Mouse (Mus musculus) forebrain, embryonic 15.5 days (tissue): ENCODE data around the gene Alox5. TPM values are rescaled to one million over a fixed set of nuclear protein-coding genes. Genes with fewer than 3 reads are reported as not detected.

ENCODE experiments used
- ATAC-seq: fragments of 200-750 bp; cut with Nextera tagmentation; replicated peaks from 2 replicates; pipeline ENCODE4 v1.8.0; 2017; ENCODE audit warnings: mild to moderate bottlenecking, moderate TSS enrichment, moderate library complexity
- H3K27ac ChIP-seq: fragments of 300-500 bp; sonication (generic); replicated peaks from 2 replicates; pipeline ENCODE4 v1.5.1; 2015; ENCODE audit warnings: mild to moderate bottlenecking, inconsistent platforms
- H3K27me3 ChIP-seq: fragments of 300-500 bp; sonication (generic); 2 replicates; pipeline ENCODE4 v1.6.1; 2015; ENCODE audit warnings: inconsistent platforms
- H3K36me3 ChIP-seq: fragments of 300-500 bp; sonication (generic); 2 replicates; pipeline ENCODE4 v1.6.1; 2015; ENCODE audit warnings: mild to moderate bottlenecking, inconsistent platforms
- H3K4me1 ChIP-seq: fragments of 300-500 bp; sonication (generic); 2 replicates; pipeline ENCODE4 v1.6.1; 2015; ENCODE audit warnings: inconsistent platforms
- H3K4me2 ChIP-seq: fragments of 300-500 bp; sonication (generic); replicated peaks from 2 replicates; pipeline ENCODE4 v1.6.1; 2015; ENCODE audit warnings: mild to moderate bottlenecking, inconsistent platforms
- H3K4me3 ChIP-seq: fragments of 300-500 bp; sonication (generic); 2 replicates; pipeline ENCODE4 v1.5.1; 2015; ENCODE audit warnings: mild to moderate bottlenecking, inconsistent platforms
- H3K9ac ChIP-seq: fragments of 300-500 bp; sonication (generic); replicated peaks from 2 replicates; pipeline ENCODE4 v1.6.1; 2015; ENCODE audit warnings: mild to moderate bottlenecking, inconsistent platforms
- H3K9me3 ChIP-seq: fragments of 300-500 bp; sonication (generic); 2 replicates; pipeline ENCODE4 v1.6.1; 2016; ENCODE audit warnings: inconsistent platforms
- WGBS: fragments of 180-500 bp; shearing (Covaris S2); methylation state at CpG from one replicate; pipeline ENCODE4 v1.1.7; 2015; ENCODE audit warnings: mixed read lengths; 5-methylcytosine and 5-hydroxymethylcytosine counted together
- polyA plus RNA-seq: library from polyadenylated mRNA; unstranded; fragments of >200 nt; fragmentation: Nextera tagmentation; extraction: Ambion mirVana; gene quantifications from 2 replicates; pipeline ENCODE4 v1.2.1, GENCODE M21; 2015

Alox5 gene
- polyA plus RNA-seq, 1 experiment from 2014 or later: 0.34 TPM

GRCm38 (mm10) chr6:116374618-116375017, 86.4 kb downstream of the Alox5 start:
- no peak for ATAC-seq
- Histone ChIP-seq H3K9ac (no peak overlapping the region), H3K4me1 (no peaks in the 10 kb centered on the region), H3K27me3 (no peaks in the 10 kb centered on the region), H3K9me3 (no peaks in the 10 kb centered on the region), H3K4me3 (no peak overlapping the region), H3K36me3 (0 out of 2 replicates have a peak, but pooled peaks cover 3% of the 10 kb centered on the region), H3K4me2 (no peak overlapping the region), H3K27ac (no peak overlapping the region)

GRCm38 (mm10) chr6:116374136-116374535, 86.8 kb downstream of the Alox5 start:
- no peak overlapping the region for H3K4me2 ChIP-seq
- 0 out of 2 replicates have a peak, but pooled peaks cover 3% of the 10 kb centered on the region for H3K36me3 ChIP-seq
- H3K4me3 ChIP-seq: no peak overlapping the region
- WGBS: 98% methylated on average over 1 of the region's 1 CpGs
- no peak overlapping the region for H3K9ac ChIP-seq
- no peaks in the 10 kb centered on the region for H3K4me1 ChIP-seq
- no peaks in the 10 kb centered on the region for H3K9me3 ChIP-seq
- no peaks in the 10 kb centered on the region for H3K27me3 ChIP-seq
- ATAC-seq: no peak
- no peak overlapping the region for H3K27ac ChIP-seq

- H3K27ac ChIP-seq: no peak overlapping the region
- H3K9me3 ChIP-seq: no peaks in the 10 kb centered on the region
- no peak for ATAC-seq
Observed at GRCm38 (mm10) chr6:116371500-116371899, 89.5 kb downstream of the Alox5 start.

GRCm38 (mm10) chr6:116370216-116370976, 90.6 kb downstream of the Alox5 start:
- WGBS: 88% methylated on average over 6 of the region's 6 CpGs
- Histone ChIP-seq H3K4me3 (no peak overlapping the region), H3K9ac (no peak overlapping the region), H3K9me3 (no peaks in the 10 kb centered on the region), H3K36me3 (no peaks in the 10 kb centered on the region), H3K4me1 (no peaks in the 10 kb centered on the region), H3K27ac (no peak overlapping the region), H3K4me2 (no peak overlapping the region), H3K27me3 (no peaks in the 10 kb centered on the region)
- ATAC-seq: 0 out of 2 replicates have a peak, but pooled peaks have one; percentile 26

More at GRCm38 (mm10) chr6:116371500-116371899, 89.5 kb downstream of the Alox5 start:
- H3K4me3 ChIP-seq: no peak overlapping the region
- no peaks in the 10 kb centered on the region for H3K27me3 ChIP-seq
- H3K4me1 ChIP-seq: no peaks in the 10 kb centered on the region
- no peaks in the 10 kb centered on the region for H3K36me3 ChIP-seq
- H3K9ac ChIP-seq: no peak overlapping the region
- WGBS: 95% methylated on average over 3 of the region's 3 CpGs
- no peak overlapping the region for H3K4me2 ChIP-seq

GRCm38 (mm10) chr6:116369811-116370210, 91.2 kb downstream of the Alox5 start:
- Histone ChIP-seq H3K4me1 (no peaks in the 10 kb centered on the region), H3K4me2 (no peak overlapping the region), H3K9me3 (no peaks in the 10 kb centered on the region), H3K27me3 (no peaks in the 10 kb centered on the region), H3K27ac (no peak overlapping the region), H3K4me3 (no peak overlapping the region), H3K9ac (no peak overlapping the region), H3K36me3 (no peaks in the 10 kb centered on the region)
- 100% methylated on average over 1 of the region's 1 CpGs for WGBS
- ATAC-seq: no peak

- Histone ChIP-seq H3K9ac (no peak overlapping the region), H3K27ac (no peak overlapping the region), H3K9me3 (no peaks in the 10 kb centered on the region), H3K36me3 (0 out of 2 replicates have a peak, but pooled peaks cover 2% of the 10 kb centered on the region), H3K4me3 (no peak overlapping the region), H3K4me1 (no peaks in the 10 kb centered on the region), H3K4me2 (no peak overlapping the region), H3K27me3 (no peaks in the 10 kb centered on the region)
- ATAC-seq: no peak
- 86% methylated on average over 11 of the region's 11 CpGs for WGBS
Observed at GRCm38 (mm10) chr6:116367971-116368370, 93.0 kb downstream of the Alox5 start.

- no peaks in the 10 kb centered on the region for H3K9me3 ChIP-seq
- H3K9ac ChIP-seq: no peak overlapping the region
- H3K36me3 ChIP-seq: 0 out of 2 replicates have a peak, but pooled peaks cover 2% of the 10 kb centered on the region
- no peak overlapping the region for H3K4me2 ChIP-seq
- ATAC-seq: no peak
- WGBS: 91% methylated on average over 4 of the region's 4 CpGs
- H3K4me3 ChIP-seq: no peak overlapping the region
- no peaks in the 10 kb centered on the region for H3K27me3 ChIP-seq
- H3K27ac ChIP-seq: no peak overlapping the region
- peaks cover 10% of the 10 kb centered on the region; the same call in 1 of the 2 replicates for H3K4me1 ChIP-seq
Observed at GRCm38 (mm10) chr6:116361993-116362392, 99.0 kb downstream of the Alox5 start.

- H3K9ac ChIP-seq: no peak overlapping the region
- no peaks in the 10 kb centered on the region for H3K9me3 ChIP-seq
- 0 out of 2 replicates have a peak, but pooled peaks cover 2% of the 10 kb centered on the region for H3K36me3 ChIP-seq
- H3K27me3 ChIP-seq: no peaks in the 10 kb centered on the region
- no peak overlapping the region for H3K4me2 ChIP-seq
- WGBS: 95% methylated on average over 3 of the region's 3 CpGs
- H3K4me3 ChIP-seq: no peak overlapping the region
- peaks cover 10% of the 10 kb centered on the region; the same call in 1 of the 2 replicates for H3K4me1 ChIP-seq
- H3K27ac ChIP-seq: no peak overlapping the region
- ATAC-seq: no peak
Observed at GRCm38 (mm10) chr6:116361463-116361862, 99.5 kb downstream of the Alox5 start.

Other genes with a start within 250 kb of the Alox5 start
- 8.1 and 8.3 TPM in 2 replicates for gene Zfand4, start 197.0 kb downstream of the Alox5 start, polyA plus RNA-seq
- 52.3 and 55.7 TPM in 2 replicates for gene March8, start 123.2 kb downstream of the Alox5 start, polyA plus RNA-seq
- not detected in 2 replicates for gene Olfr211, start 27.9 kb upstream of the Alox5 start, polyA plus RNA-seq
- not detected in 2 replicates for gene Olfr212, start 45.3 kb upstream of the Alox5 start, polyA plus RNA-seq
- not detected in 2 replicates for gene Olfr213, start 77.3 kb upstream of the Alox5 start, polyA plus RNA-seq
- 0.33 and 0.52 TPM in 2 replicates for gene Gm5580, start 90.0 kb upstream of the Alox5 start, polyA plus RNA-seq
- gene Olfr214, start 93.1 kb upstream of the Alox5 start, polyA plus RNA-seq: not detected in 2 replicates
- not detected in 2 replicates for gene Olfr215, start 123.0 kb upstream of the Alox5 start, polyA plus RNA-seq
- gene Zfp422, start 167.8 kb upstream of the Alox5 start, polyA plus RNA-seq: 218 and 222 TPM in 2 replicates
- 7.2 and 8.1 TPM in 2 replicates for gene Depp1, start 189.4 kb upstream of the Alox5 start, polyA plus RNA-seq
- gene Rassf4, start 212.8 kb upstream of the Alox5 start, polyA plus RNA-seq: 9.9 and 10.2 TPM in 2 replicates